Mouse (Mus musculus) T-helper 1 cell (primary cell): ENCODE data around the gene C2cd2l.

Experiments
- in situ Hi-C: fragments of 300-600 bp; cut with MboI, MseI; formaldehyde crosslinking; loops from one replicate; pipeline ENCODE4 v1.15.1; 2025; ENCODE audit warnings: high pct_unique_total_duplicates

C2cd2l gene

DNA sequence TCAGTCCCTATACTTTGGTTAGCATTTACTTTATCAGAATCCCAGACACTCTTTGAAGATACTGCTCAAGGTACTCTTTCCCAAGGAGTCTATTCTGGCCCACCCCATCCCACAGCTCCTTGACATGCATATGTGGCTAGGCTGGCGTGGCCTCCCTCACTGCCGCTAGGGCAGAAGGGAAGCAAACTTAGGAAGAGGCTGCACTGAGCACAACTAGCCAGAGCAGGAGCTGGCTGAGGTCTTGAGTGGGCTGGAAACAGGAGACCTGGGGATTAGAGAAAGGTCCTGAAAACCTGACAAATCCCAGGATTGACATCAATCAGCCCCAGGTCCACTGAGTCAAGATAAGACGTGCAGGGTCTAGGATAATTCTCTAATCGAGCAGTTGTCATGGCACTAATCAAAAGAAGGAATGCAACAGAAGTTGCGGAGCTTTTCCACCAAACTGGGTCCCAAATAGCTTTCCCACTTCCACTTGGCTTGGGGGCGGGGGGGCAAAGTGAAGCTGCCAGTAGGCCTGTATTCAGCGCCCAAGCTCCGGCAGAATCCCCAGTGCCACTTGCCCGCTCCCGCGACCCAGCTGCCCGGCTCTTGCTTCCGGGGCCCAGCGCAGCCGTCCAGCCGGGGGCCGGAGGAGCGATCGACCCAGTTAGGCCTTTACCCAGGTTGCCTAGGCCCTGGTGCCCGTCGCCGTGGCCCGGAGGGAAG lies 52.6 kb downstream of the C2cd2l start:
- in situ Hi-C loops, result no loop called here

DNA sequence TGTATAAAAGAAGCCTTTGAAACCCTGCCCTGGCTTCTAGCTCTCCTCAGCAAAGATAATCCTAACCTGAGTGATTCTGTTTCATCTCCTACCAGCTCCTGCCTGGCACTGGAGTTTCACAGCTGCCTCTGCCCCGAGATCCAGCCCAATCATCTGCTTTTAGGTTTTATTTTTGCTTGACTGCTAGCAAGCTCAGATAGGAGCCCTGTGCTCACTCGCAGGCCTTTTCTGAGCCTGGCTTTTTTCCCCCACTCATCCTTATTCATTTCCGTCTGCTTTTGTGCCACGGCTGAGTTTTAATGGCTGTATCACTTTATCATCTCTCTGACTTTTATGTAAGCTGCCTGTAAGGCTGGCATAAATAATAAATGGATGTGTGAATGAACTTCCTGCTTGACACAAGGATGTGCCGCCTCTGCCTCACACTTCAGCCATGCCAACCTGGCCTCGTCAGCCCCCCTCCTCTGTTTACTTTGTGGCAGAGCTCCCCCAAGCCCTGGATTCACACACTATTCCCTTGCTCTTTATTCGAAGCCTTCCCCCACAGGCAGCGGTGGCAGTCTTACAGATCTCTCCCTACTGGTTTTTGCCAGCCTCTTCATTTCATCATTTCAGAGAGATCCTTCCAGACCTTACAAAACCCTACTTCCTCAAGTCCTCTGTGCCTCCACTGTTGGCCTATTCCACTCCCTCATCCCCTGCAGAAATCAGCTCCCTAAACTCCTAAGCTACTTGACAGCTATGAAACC lies 53.4 kb downstream of the C2cd2l start:
- in situ Hi-C loops, result no loop called here

DNA sequence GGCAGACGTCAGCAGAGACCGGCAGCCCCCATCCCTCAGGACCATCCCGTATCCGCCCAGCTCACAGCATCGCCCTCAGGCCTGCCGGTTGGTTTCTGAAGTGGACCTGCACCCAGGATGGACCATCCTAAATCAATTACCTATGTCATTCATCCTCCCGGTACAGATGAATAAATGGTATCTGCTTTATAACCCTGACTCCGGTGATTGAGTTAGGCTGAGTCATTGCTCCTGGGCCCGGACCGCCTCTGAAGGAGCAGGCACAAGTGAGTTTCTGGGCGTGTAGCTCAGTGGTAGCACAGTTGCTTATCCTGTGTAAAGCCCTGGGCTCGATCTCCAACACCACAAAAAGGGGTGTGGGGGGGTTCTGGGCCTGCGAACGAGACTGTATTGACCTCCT lies 58.7 kb downstream of the C2cd2l start:
- in situ Hi-C loops, result no loop called here
